ENCODE assay signal across 7 mouse cellular contexts in genomic region chr14:118089215-118089805, GRCm38 (mm10). TPM values are rescaled to one million over a fixed set of nuclear protein-coding genes. Genes with fewer than 3 reads are reported as not detected.
DNase-seq lines count a peak whose midpoint lies in the region; ATAC-seq and TF ChIP-seq lines count a peak whose summit lies in the region.

No protein-coding gene starts in this region.

- H3K27me3 ChIP-seq in intestine, postnatal 0 days (replicated peaks; ENCODE audit: control insufficient read depth, insufficient read depth, low read length): no peaks in the 10 kb centered on the region
- peaks cover 21% of the 10 kb centered on the region; the same call in 1 of the 2 replicates for H3K27me3 ChIP-seq in midbrain, embryonic 12.5 days
- no peaks in the 10 kb centered on the region for H3K27me3 ChIP-seq in small intestine, adult 2 months (ENCODE audit: control insufficient read depth, insufficient read depth, low read length)

- DNase-seq in adrenal gland, adult 8-10 months: peak; percentile 88
- DNase-seq in embryo, embryonic 9.5 days (ENCODE audit: extremely low spot score): peak; percentile 91
- peak; percentile 20 for DNase-seq in gonadal fat pad, adult 2 months (ENCODE audit: low read depth)
- DNase-seq in left cerebral cortex, postnatal 4 days: peak; percentile 95

- H3K27ac ChIP-seq in intestine, postnatal 0 days (ENCODE audit: low read depth, low read length): peak overlapping the region; percentile 88
- peak overlapping the region; percentile 47; the same call in 1 of the 2 replicates for H3K27ac ChIP-seq in midbrain, embryonic 12.5 days (replicated peaks)
- H3K27ac ChIP-seq in small intestine, adult 2 months (ENCODE audit: insufficient read depth, low read depth, low read length): peak overlapping the region; percentile 77

- WGBS in intestine, postnatal 0 days: under 1% methylated on average over 44 of the region's 44 CpGs
- under 1% methylated on average over 44 of the region's 44 CpGs for WGBS in midbrain, embryonic 12.5 days
- under 1% methylated on average over 44 of the region's 44 CpGs for WGBS in small intestine, adult 2 months

- peak overlapping the region; percentile 65 for H3K9ac ChIP-seq in intestine, postnatal 0 days (ENCODE audit: low read depth, low read length)
- peak overlapping the region; percentile 58 for H3K9ac ChIP-seq in midbrain, embryonic 12.5 days (replicated peaks)

- peak overlapping the region; percentile 86 for H3K4me3 ChIP-seq in intestine, postnatal 0 days (ENCODE audit: low read depth, low read length)
- peak overlapping the region; percentile 66 for H3K4me3 ChIP-seq in midbrain, embryonic 12.5 days
- peak overlapping the region; percentile 96 for H3K4me3 ChIP-seq in small intestine, adult 2 months (ENCODE audit: low read depth, low read length)

- no peak; the same call in 1 of the 2 replicates for TF ChIP-seq POLR2A in small intestine, adult 2 months (IDR thresholded peaks at IDR 0.05; ENCODE audit: low read depth, low read length)

- no peaks in the 10 kb centered on the region for H3K36me3 ChIP-seq in intestine, postnatal 0 days (ENCODE audit: control insufficient read depth, insufficient read depth)
- no peaks in the 10 kb centered on the region for H3K36me3 ChIP-seq in midbrain, embryonic 12.5 days
- H3K36me3 ChIP-seq in small intestine, adult 2 months (ENCODE audit: control insufficient read depth, insufficient read depth, low read length): no peaks in the 10 kb centered on the region

- no peaks in the 10 kb centered on the region; the same call in 1 of the 2 replicates for H3K4me1 ChIP-seq in intestine, postnatal 0 days (replicated peaks; ENCODE audit: control insufficient read depth, insufficient read depth, low read length)
- H3K4me1 ChIP-seq in midbrain, embryonic 12.5 days: peaks cover 8% of the 10 kb centered on the region; the same call in 1 of the 2 replicates
- no peaks in the 10 kb centered on the region for H3K4me1 ChIP-seq in small intestine, adult 2 months (ENCODE audit: control insufficient read depth, insufficient read depth, insufficient read length, low read length)

- TF ChIP-seq CTCF in intestine, postnatal 0 days (IDR thresholded peaks at IDR 0.05; ENCODE audit: low read depth): no peak
- no peak for TF ChIP-seq CTCF in small intestine, adult 2 months (IDR thresholded peaks at IDR 0.05; ENCODE audit: extremely low read depth, insufficient read length, insufficient replicate concordance, low read depth, low read length)

- H3K9me3 ChIP-seq in intestine, postnatal 0 days (ENCODE audit: control insufficient read depth): no peaks in the 10 kb centered on the region
- H3K9me3 ChIP-seq in midbrain, embryonic 12.5 days: no peaks in the 10 kb centered on the region

- ATAC-seq in intestine, postnatal 0 days: peak; percentile 94
- peak; percentile 76 for ATAC-seq in midbrain, embryonic 12.5 days (ENCODE audit: low FRiP score, low read depth)

- intact Hi-C loops in left cerebral cortex, postnatal 4 days (cut with DNase I): no loop called here

- H3K4me2 ChIP-seq in intestine, postnatal 0 days (replicated peaks; ENCODE audit: low read depth): peak overlapping the region; percentile 81
- peak overlapping the region; percentile 68 for H3K4me2 ChIP-seq in midbrain, embryonic 12.5 days (replicated peaks)

RNA-seq across cellular contexts. Expression of gene Dct, which starts 37.3 kb away (rescaled TPM):
- under 1 TPM in 1 of 4 experiments, not detected in 3; 0.35 TPM for total RNA-seq in adrenal gland, adult 8-10 months (2022)
- polyA plus RNA-seq in gonadal fat pad, adult 2 months (2012; rRNA removed): 1.1 TPM in 2 replicates
- 6.1 and 6.7 TPM in 2 replicates for polyA plus RNA-seq in intestine, postnatal 0 days (2015; fragmentation: Nextera tagmentation; extraction: Ambion mirVana)
- 1 to 10 TPM in 1 of 2 experiments, not detected in 1; 1.1 TPM for total RNA-seq in left cerebral cortex, postnatal 4 days (2021)
- polyA plus RNA-seq in midbrain, embryonic 12.5 days (2016; fragmentation: Nextera tagmentation; extraction: Ambion mirVana): 1.2 and 1.5 TPM in 2 replicates
- 0.05 and 0.13 TPM in 2 replicates for polyA plus RNA-seq in small intestine, adult 2 months (2012; rRNA removed)

RNA-seq across cellular contexts. Expression of gene Tgds, which starts 43.2 kb away (rescaled TPM):
- 10 to 100 TPM; 16.5 to 20.9 (median 17.0) TPM for total RNA-seq in adrenal gland, adult 8-10 months (2022)
- polyA plus RNA-seq in gonadal fat pad, adult 2 months (2012; rRNA removed): 11.9 and 14.9 TPM in 2 replicates
- 29.4 and 31.6 TPM in 2 replicates for polyA plus RNA-seq in intestine, postnatal 0 days (2015; fragmentation: Nextera tagmentation; extraction: Ambion mirVana)
- 10 to 100 TPM in 1 of 2 experiments, 1 to 10 TPM in 1; 7.9 to 10.3 TPM for total RNA-seq in left cerebral cortex, postnatal 4 days (2021)
- 22.0 and 26.3 TPM in 2 replicates for polyA plus RNA-seq in midbrain, embryonic 12.5 days (2016; fragmentation: Nextera tagmentation; extraction: Ambion mirVana)
- polyA plus RNA-seq in small intestine, adult 2 months (2012; rRNA removed): 3.9 and 5.6 TPM in 2 replicates

RNA-seq across cellular contexts. Expression of gene Gpr180, which starts 47.6 kb away (rescaled TPM):
- total RNA-seq in adrenal gland, adult 8-10 months (2022): 10 to 100 TPM; 29.0 to 32.3 (median 31.5) TPM
- polyA plus RNA-seq in gonadal fat pad, adult 2 months (2012; rRNA removed): 39.6 and 57.7 TPM in 2 replicates
- 27.2 and 27.5 TPM in 2 replicates for polyA plus RNA-seq in intestine, postnatal 0 days (2015; fragmentation: Nextera tagmentation; extraction: Ambion mirVana)
- total RNA-seq in left cerebral cortex, postnatal 4 days (2021): 10 to 100 TPM; 24.5 to 27.2 TPM
- polyA plus RNA-seq in midbrain, embryonic 12.5 days (2016; fragmentation: Nextera tagmentation; extraction: Ambion mirVana): 32.8 and 35.9 TPM in 2 replicates
- polyA plus RNA-seq in small intestine, adult 2 months (2012; rRNA removed): 14.6 and 14.9 TPM in 2 replicates

Comparison
In these comparisons a context has a peak if more than half of its experiments do, and no peak if none do; other contexts are left out.
1. Peak in every context shown above with its lines: DNase-seq, ATAC-seq, H3K4me3 ChIP-seq and H3K27ac ChIP-seq.
2. DNase-seq: peak in every context shown above with its lines; median percentile 95 in left cerebral cortex, postnatal 4 days; 91 in embryo, embryonic 9.5 days; 88 in adrenal gland, adult 8-10 months; 20 in gonadal fat pad, adult 2 months.